In the genomic region with DNA sequence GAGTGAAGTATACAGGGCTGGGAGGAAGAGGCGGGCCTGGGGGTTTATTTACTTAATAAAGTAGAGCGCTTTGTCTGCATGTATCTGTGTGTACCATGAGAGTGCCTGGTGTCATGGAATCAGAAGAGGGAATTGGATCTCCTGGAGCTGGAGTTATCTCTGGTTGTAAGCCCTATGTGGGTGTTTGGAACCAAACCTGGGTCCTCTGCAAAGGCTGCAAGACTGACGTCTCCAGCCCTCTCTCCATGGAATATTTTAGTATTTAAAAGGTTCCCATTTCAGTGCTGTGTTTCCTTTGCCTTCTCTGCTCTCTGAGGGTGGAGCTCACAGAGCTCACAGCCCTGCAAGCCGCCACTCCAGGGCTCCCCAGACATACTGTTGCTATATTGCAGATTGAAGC, we compare ENCODE assay signal across 28 mouse cellular contexts. TPM values are rescaled to one million over a fixed set of nuclear protein-coding genes. Genes with fewer than 3 reads are reported as not detected.
"Had no signal": no experiment of that assay in that cellular context is flagged by ENCODE, and none has a peak within 500 bp of the region (broad histone marks: within the 10 kb centered on the region; RNA-seq: fewer than 3 reads in every experiment).

No protein-coding gene starts in this region.

- H3K27me3 ChIP-seq: heart, embryonic 12.5 days; hindbrain, embryonic 12.5 days; intestine, embryonic 15.5 days had no signal

- ATAC-seq: hindbrain, embryonic 16.5 days; inflammation-experienced regulatory T-cells, adult 6 months; intestine, embryonic 15.5 days; intestine, postnatal 0 days had no signal

- H3K9me3 ChIP-seq: heart, embryonic 10.5 days; heart, embryonic 12.5 days; hindbrain, embryonic 10.5 days; hindbrain, embryonic 12.5 days; intestine, embryonic 15.5 days had no signal

- H3K9ac ChIP-seq: heart, embryonic 12.5 days; hindbrain, embryonic 12.5 days; hindbrain, embryonic 14.5 days; intestine, embryonic 15.5 days had no signal

- H3K4me3 ChIP-seq: gastrocnemius, adult 2 months; heart, embryonic 10.5 days; heart, embryonic 12.5 days; hindbrain, embryonic 10.5 days; hindbrain, embryonic 12.5 days; intestine, embryonic 15.5 days; layer of hippocampus, adult 2 months had no signal

- H3K4me2 ChIP-seq: heart, embryonic 12.5 days; hindbrain, embryonic 12.5 days; hindbrain, embryonic 14.5 days; intestine, embryonic 15.5 days; liver, embryonic 11.5 days had no signal

- H3K4me1 ChIP-seq: heart, embryonic 10.5 days; heart, embryonic 12.5 days; hindbrain, embryonic 10.5 days; hindbrain, embryonic 12.5 days; intestine, embryonic 15.5 days had no signal

- H3K27ac ChIP-seq: gastrocnemius, adult 2 months; heart, embryonic 10.5 days; hindbrain, embryonic 10.5 days; hindbrain, embryonic 12.5 days; hindbrain, embryonic 14.5 days; intestine, embryonic 15.5 days; layer of hippocampus, adult 2 months had no signal

- DNase-seq: gastrocnemius, adult 2 months; gastrocnemius, postnatal 10 days; gastrocnemius, postnatal 25 days; heart, adult 18-20 months; heart, postnatal 10 days; heart, postnatal 4 days; kidney, adult 18-20 months; kidney, adult 8-10 months; kidney, postnatal 10 days; kidney, postnatal 25 days; kidney, postnatal 4 days; liver had no signal

RNA-seq across cellular contexts. Expression of a gene that starts 28.4 kb away (rescaled TPM):
- total RNA-seq: gastrocnemius, adult 2 months; gastrocnemius, postnatal 25 days; gastrocnemius, postnatal 4 days; granulocyte monocyte progenitor cell, adult 5-6 weeks; heart, adult 18-20 months; heart, adult 8-10 months; heart, postnatal 10 days; heart, postnatal 25 days had no signal
- polyA plus RNA-seq: inflammation-experienced regulatory T-cells, adult 6 months; kidney, embryonic 14.5 days; liver, embryonic 11.5 days had no signal
